Mouse (Mus musculus) heart, embryonic 10.5 days (tissue): ENCODE results near the gene Ifih1. TPM values are rescaled to one million over a fixed set of nuclear protein-coding genes. Genes with fewer than 3 reads are reported as not detected.

Source experiments
- DNase-seq: peaks from one replicate; pipeline ENCODE4 v3.0.0-alpha.2; 2017; ENCODE audit warnings: low spot score
- H3K27ac ChIP-seq: fragments of 300-500 bp; sonication (generic); 2 replicates; pipeline ENCODE4 v1.5.1; 2016; ENCODE audit warnings: mild to moderate bottlenecking
- H3K27me3 ChIP-seq: fragments of 300-500 bp; sonication (generic); 2 replicates; pipeline ENCODE4 v1.6.1; 2016; ENCODE audit warnings: mild to moderate bottlenecking; ENCODE audit not compliant: poor library complexity, insufficient read depth, severe bottlenecking
- H3K36me3 ChIP-seq: fragments of 300-500 bp; sonication (generic); 2 replicates; pipeline ENCODE4 v1.6.1; 2016; ENCODE audit warnings: mild to moderate bottlenecking, moderate library complexity
- H3K4me1 ChIP-seq: fragments of 300-500 bp; sonication (generic); 2 replicates; pipeline ENCODE4 v1.6.1; 2016; ENCODE audit warnings: mild to moderate bottlenecking
- H3K4me3 ChIP-seq: fragments of 300-500 bp; sonication (generic); 2 replicates; pipeline ENCODE4 v1.5.1; 2016; ENCODE audit warnings: mild to moderate bottlenecking, moderate library complexity
- H3K9me3 ChIP-seq: fragments of 300-500 bp; sonication (generic); 2 replicates; pipeline ENCODE4 v1.6.1; 2016; ENCODE audit warnings: mild to moderate bottlenecking, moderate library complexity
- WGBS: fragments of 180-500 bp; shearing (Covaris S2); methylation state at CpG from one replicate; pipeline ENCODE4 v1.1.7; 2016; 5-methylcytosine and 5-hydroxymethylcytosine counted together
- polyA plus RNA-seq: library from polyadenylated mRNA; unstranded; fragments of >200 nt; fragmentation: Nextera tagmentation; extraction: Ambion mirVana; gene quantifications from 2 replicates; pipeline ENCODE4 v1.2.1, GENCODE M21; 2016

Gene Ifih1
- polyA plus RNA-seq, 1 experiment from 2014 or later, result 0.93 TPM

- Histone ChIP-seq H3K27ac (peak overlapping the region; percentile 11; the same call in 1 of the 2 replicates), H3K4me1 (no peaks in the 10 kb centered on the region), H3K36me3 (no peaks in the 10 kb centered on the region), H3K4me3 (no peak overlapping the region), H3K27me3 (no peaks in the 10 kb centered on the region), H3K9me3 (no peaks in the 10 kb centered on the region)
- WGBS, result 38% methylated on average over 2 of the region's 2 CpGs
- no peak for DNase-seq
Observed at GRCm38 (mm10) chr2:62619679-62620078, 26.4 kb downstream of the Ifih1 start.

GRCm38 (mm10) chr2:62618934-62619341, 27.1 kb downstream of the Ifih1 start:
- WGBS, result 25% methylated on average over 7 of the region's 7 CpGs

GRCm38 (mm10) chr2:62613133-62613532, 32.9 kb downstream of the Ifih1 start:
- WGBS, result 87% methylated on average over 4 of the region's 4 CpGs
- Histone ChIP-seq H3K4me3 (no peak overlapping the region), H3K36me3 (no peaks in the 10 kb centered on the region), H3K4me1 (no peaks in the 10 kb centered on the region), H3K9me3 (no peaks in the 10 kb centered on the region), H3K27me3 (no peaks in the 10 kb centered on the region), H3K27ac (no peak overlapping the region)
- DNase-seq, result no peak

More at GRCm38 (mm10) chr2:62618934-62619341, 27.1 kb downstream of the Ifih1 start:
- H3K4me1 ChIP-seq, result no peaks in the 10 kb centered on the region
- peak; percentile 83 for DNase-seq
- H3K4me3 ChIP-seq, result no peak overlapping the region
- no peaks in the 10 kb centered on the region for H3K36me3 ChIP-seq
- no peak overlapping the region for H3K27ac ChIP-seq
- H3K9me3 ChIP-seq, result no peaks in the 10 kb centered on the region
- no peaks in the 10 kb centered on the region for H3K27me3 ChIP-seq

GRCm38 (mm10) chr2:62606205-62606604, 39.9 kb downstream of the Ifih1 start:
- Histone ChIP-seq H3K27ac (no peak overlapping the region), H3K27me3 (no peaks in the 10 kb centered on the region), H3K36me3 (no peaks in the 10 kb centered on the region), H3K4me3 (no peak overlapping the region), H3K4me1 (no peaks in the 10 kb centered on the region), H3K9me3 (no peaks in the 10 kb centered on the region)
- WGBS, result 88% methylated on average over 16 of the region's 16 CpGs
- DNase-seq, result no peak

GRCm38 (mm10) chr2:62603530-62603929, 42.5 kb downstream of the Ifih1 start:
- no peaks in the 10 kb centered on the region for H3K27me3 ChIP-seq
- DNase-seq, result no peak
- no peaks in the 10 kb centered on the region for H3K4me1 ChIP-seq
- H3K36me3 ChIP-seq, result no peaks in the 10 kb centered on the region
- no peaks in the 10 kb centered on the region for H3K9me3 ChIP-seq
- H3K4me3 ChIP-seq, result no peak overlapping the region
- 84% methylated on average over 5 of the region's 5 CpGs for WGBS
- no peak overlapping the region for H3K27ac ChIP-seq

- H3K4me1 ChIP-seq, result no peaks in the 10 kb centered on the region
- 77% methylated on average over 5 of the region's 5 CpGs for WGBS
- DNase-seq, result no peak
- no peaks in the 10 kb centered on the region for H3K36me3 ChIP-seq
- H3K4me3 ChIP-seq, result no peak overlapping the region
- H3K9me3 ChIP-seq, result no peaks in the 10 kb centered on the region
- H3K27ac ChIP-seq, result no peak overlapping the region
- no peaks in the 10 kb centered on the region for H3K27me3 ChIP-seq
Observed at GRCm38 (mm10) chr2:62596586-62596985, 49.5 kb downstream of the Ifih1 start.

GRCm38 (mm10) chr2:62594491-62594890, 51.6 kb downstream of the Ifih1 start:
- H3K9me3 ChIP-seq, result no peaks in the 10 kb centered on the region
- H3K27ac ChIP-seq, result no peak overlapping the region
- H3K4me1 ChIP-seq, result no peaks in the 10 kb centered on the region
- no peak for DNase-seq
- no peak overlapping the region for H3K4me3 ChIP-seq
- no peaks in the 10 kb centered on the region for H3K36me3 ChIP-seq
- WGBS, result 87% methylated on average over 2 of the region's 2 CpGs
- no peaks in the 10 kb centered on the region for H3K27me3 ChIP-seq

- Histone ChIP-seq H3K36me3 (no peaks in the 10 kb centered on the region), H3K4me1 (no peaks in the 10 kb centered on the region), H3K4me3 (no peak overlapping the region), H3K9me3 (no peaks in the 10 kb centered on the region), H3K27me3 (no peaks in the 10 kb centered on the region), H3K27ac (no peak overlapping the region)
- DNase-seq, result no peak
- WGBS, result 77% methylated on average over 3 of the region's 3 CpGs
Observed at GRCm38 (mm10) chr2:62591555-62591954, 54.5 kb downstream of the Ifih1 start.

- Histone ChIP-seq H3K9me3 (no peaks in the 10 kb centered on the region), H3K4me3 (no peak overlapping the region), H3K4me1 (no peaks in the 10 kb centered on the region), H3K36me3 (no peaks in the 10 kb centered on the region), H3K27ac (no peak overlapping the region), H3K27me3 (no peaks in the 10 kb centered on the region)
- no peak for DNase-seq
- 72% methylated on average over 4 of the region's 4 CpGs for WGBS
Observed at GRCm38 (mm10) chr2:62589333-62589732, 56.7 kb downstream of the Ifih1 start.

GRCm38 (mm10) chr2:62585769-62586168, 60.3 kb downstream of the Ifih1 start:
- WGBS, result 74% methylated on average over 5 of the region's 5 CpGs

GRCm38 (mm10) chr2:62574962-62575361, 71.1 kb downstream of the Ifih1 start:
- Histone ChIP-seq H3K27me3 (no peaks in the 10 kb centered on the region), H3K27ac (no peak overlapping the region)
- 74% methylated on average over 3 of the region's 3 CpGs for WGBS

More at GRCm38 (mm10) chr2:62585769-62586168, 60.3 kb downstream of the Ifih1 start:
- no peak for DNase-seq
- H3K27me3 ChIP-seq, result no peaks in the 10 kb centered on the region
- H3K4me3 ChIP-seq, result no peak overlapping the region
- H3K4me1 ChIP-seq, result no peaks in the 10 kb centered on the region
- H3K9me3 ChIP-seq, result no peaks in the 10 kb centered on the region
- no peak overlapping the region for H3K27ac ChIP-seq
- no peaks in the 10 kb centered on the region for H3K36me3 ChIP-seq

GRCm38 (mm10) chr2:62574250-62574649, 71.8 kb downstream of the Ifih1 start:
- Histone ChIP-seq H3K4me3 (no peak overlapping the region), H3K9me3 (no peaks in the 10 kb centered on the region), H3K36me3 (no peaks in the 10 kb centered on the region), H3K27ac (no peak overlapping the region), H3K27me3 (no peaks in the 10 kb centered on the region), H3K4me1 (no peaks in the 10 kb centered on the region)
- WGBS, result 83% methylated on average over 7 of the region's 7 CpGs
- no peak for DNase-seq

More at GRCm38 (mm10) chr2:62574962-62575361, 71.1 kb downstream of the Ifih1 start:
- Histone ChIP-seq H3K4me3 (no peak overlapping the region), H3K4me1 (no peaks in the 10 kb centered on the region), H3K9me3 (no peaks in the 10 kb centered on the region), H3K36me3 (no peaks in the 10 kb centered on the region)
- no peak for DNase-seq

- H3K9me3 ChIP-seq, result no peaks in the 10 kb centered on the region
- no peaks in the 10 kb centered on the region for H3K27me3 ChIP-seq
- no peak within 1 kb of the TSS for H3K4me3 ChIP-seq
- no peak for DNase-seq
- no peaks in the 10 kb centered on the region for H3K36me3 ChIP-seq
- 83% methylated on average over 12 of the region's 12 CpGs for WGBS
- H3K27ac ChIP-seq, result no peak within 1 kb of the TSS
- H3K4me1 ChIP-seq, result no peaks in the 10 kb centered on the region
Observed at GRCm38 (mm10) chr2:62573753-62574159, 72.3 kb downstream of the Ifih1 start, which contains the start of gene Fap. Gene Fap, minus strand, starts transcription at chr2:62574075.

GRCm38 (mm10) chr2:62573099-62573752, 72.8 kb downstream of the Ifih1 start:
- Histone ChIP-seq H3K4me1 (no peaks in the 10 kb centered on the region), H3K27ac (no peak overlapping the region), H3K36me3 (no peaks in the 10 kb centered on the region), H3K4me3 (no peak overlapping the region), H3K9me3 (no peaks in the 10 kb centered on the region), H3K27me3 (no peaks in the 10 kb centered on the region)
- DNase-seq, result no peak
- 83% methylated on average over 10 of the region's 10 CpGs for WGBS
